12 mouse cellular contexts compared by ENCODE assay signal in genomic region chr6:58968272-58968671, GRCm38 (mm10). TPM values are rescaled to one million over a fixed set of nuclear protein-coding genes. Genes with fewer than 3 reads are reported as not detected.
DNase-seq lines count a peak whose midpoint lies in the region; ATAC-seq and TF ChIP-seq lines count a peak whose summit lies in the region.
"Had no signal": no experiment of that assay in that cellular context is flagged by ENCODE, and none has a peak within 500 bp of the region (broad histone marks: within the 10 kb centered on the region; RNA-seq: fewer than 3 reads in every experiment).

No protein-coding gene starts in this region.

- ATAC-seq in midbrain, embryonic 16.5 days, result no peak

- DNase-seq in gastrocnemius, adult 2 months, result peak; percentile 65
- no peak for DNase-seq in gastrocnemius, postnatal 10 days
- peak; percentile 8 for DNase-seq in testis, postnatal 14 days (ENCODE audit: low spot score)
- DNase-seq in testis, postnatal 10 days (ENCODE audit: low spot score), result no peak
- DNase-seq in cerebellum, postnatal 25 days, result peak; percentile 39 to 54
- DNase-seq in lung, postnatal 36 days, result peak; percentile 47
- no peak for DNase-seq in ovary, postnatal 14 days (ENCODE audit: low spot score)
- DNase-seq: thymus, adult 18-20 months had no signal

- no peaks in the 10 kb centered on the region for H3K9me3 ChIP-seq in midbrain, embryonic 16.5 days (replicated peaks; ENCODE audit: control insufficient read depth, low read length, poor library complexity, severe bottlenecking)
- H3K9me3 ChIP-seq: heart, embryonic 13.5 days had no signal

- no peak overlapping the region for H3K9ac ChIP-seq in midbrain, embryonic 16.5 days (ENCODE audit: low read depth, low read length)
- H3K9ac ChIP-seq: heart, embryonic 13.5 days had no signal

- whole genome bisulfite sequencing in midbrain, embryonic 16.5 days, result 91% methylated on average over 3 of the region's 3 CpGs

- no peaks in the 10 kb centered on the region for H3K36me3 ChIP-seq in midbrain, embryonic 16.5 days (ENCODE audit: control insufficient read depth, insufficient read depth, low read length)

- H3K4me3 ChIP-seq in gastrocnemius, adult 2 months, result no peak overlapping the region
- no peak overlapping the region for H3K4me3 ChIP-seq in midbrain, embryonic 16.5 days (ENCODE audit: low read depth, low read length)
- H3K4me3 ChIP-seq: erythroblast, embryonic 14.5 days; heart, embryonic 13.5 days had no signal

- H3K4me1 ChIP-seq in midbrain, embryonic 16.5 days (ENCODE audit: control insufficient read depth, insufficient read depth, low read length), result peaks cover 10% of the 10 kb centered on the region

- H3K27me3 ChIP-seq in midbrain, embryonic 16.5 days (ENCODE audit: control insufficient read depth, insufficient read depth, low read depth, low read length), result no peaks in the 10 kb centered on the region
- H3K27me3 ChIP-seq: heart, embryonic 13.5 days had no signal

- intact Hi-C loops in gastrocnemius, adult 2 months (cut with DNase I), result no loop called here

- no peak overlapping the region for H3K4me2 ChIP-seq in midbrain, embryonic 16.5 days (ENCODE audit: low read length)
- H3K4me2 ChIP-seq: heart, embryonic 13.5 days had no signal

- no peak for TF ChIP-seq CTCF in gastrocnemius, adult 2 months (IDR thresholded peaks at IDR 0.05)

- H3K27ac ChIP-seq in gastrocnemius, adult 2 months, result no peak overlapping the region
- H3K27ac ChIP-seq in midbrain, embryonic 16.5 days (ENCODE audit: low read length), result no peak overlapping the region
- H3K27ac ChIP-seq: heart, embryonic 13.5 days; macrophage had no signal

RNA-seq across cellular contexts. Expression of gene Fam13a, which starts 56.1 kb away (rescaled TPM):
- total RNA-seq in gastrocnemius, adult 2 months (2021), result 10 to 100 TPM in 1 of 2 experiments, 1 to 10 TPM in 1; 7.6 to 12.6 TPM
- 1 to 10 TPM; 9.7 to 9.9 TPM for total RNA-seq in gastrocnemius, postnatal 10 days (2021)
- polyA plus RNA-seq in midbrain, embryonic 16.5 days (2015; fragmentation: Nextera tagmentation; extraction: Ambion mirVana), result 11.6 and 13.0 TPM in 2 replicates
- polyA plus RNA-seq: erythroblast, embryonic 14.5 days had no signal

Comparison
In these comparisons a context has a peak if more than half of its experiments do, and no peak if none do; other contexts are left out.
1. DNase-seq: peak in gastrocnemius, adult 2 months (single experiment), testis, postnatal 14 days (single experiment), cerebellum, postnatal 25 days (2 of 2) and lung, postnatal 36 days (single experiment); none in gastrocnemius, postnatal 10 days (single experiment), testis, postnatal 10 days (single experiment) and ovary, postnatal 14 days (single experiment).